Comparison of ENCODE assay signal across 12 mouse cellular contexts in genomic region chr13:85773848-85774247, GRCm38 (mm10).
DNase-seq lines count a peak whose midpoint lies in the region; ATAC-seq and TF ChIP-seq lines count a peak whose summit lies in the region.
"Had no signal": no experiment of that assay in that cellular context is flagged by ENCODE, and none has a peak within 500 bp of the region (broad histone marks: within the 10 kb centered on the region; RNA-seq: fewer than 3 reads in every experiment).

No protein-coding gene starts in this region.

- H3K9me3 ChIP-seq in midbrain, embryonic 15.5 days = no peaks in the 10 kb centered on the region
- H3K9me3 ChIP-seq: limb, embryonic 10.5 days had no signal

- no peaks in the 10 kb centered on the region for H3K36me3 ChIP-seq in midbrain, embryonic 15.5 days (replicated peaks)
- H3K36me3 ChIP-seq: limb, embryonic 10.5 days had no signal

- DNase-seq in ES-CJ7 (ENCODE audit: low read depth, low spot score) (peak; percentile 33), R1 (ENCODE audit: low read depth, low spot score) (peak; percentile 40)
- peak; percentile 1 for DNase-seq in forelimb bud, embryonic 11.5 days (ENCODE audit: low read depth, low spot score)
- DNase-seq in layer of hippocampus, adult 2 months (ENCODE audit: low spot score in 2 of 2) = no peak
- DNase-seq in layer of hippocampus, postnatal 10 days (ENCODE audit: low spot score in 2 of 2) = no peak
- DNase-seq in ovary, adult 18-20 months (ENCODE audit: low spot score) = no peak
- DNase-seq: lung, adult 18-20 months; thymus, postnatal 14 days had no signal

- no peak overlapping the region for H3K4me2 ChIP-seq in midbrain, embryonic 15.5 days
- H3K4me2 ChIP-seq: heart, embryonic 11.5 days had no signal

- ATAC-seq in midbrain, embryonic 15.5 days (replicated peaks) = peak; percentile 81
- ATAC-seq: activated CD4-positive, CD25-positive, alpha-beta regulatory T cell, adult 4 months had no signal

- H3K27ac ChIP-seq in midbrain, embryonic 15.5 days = no peak overlapping the region
- no peak overlapping the region for H3K27ac ChIP-seq in layer of hippocampus, adult 2 months
- H3K27ac ChIP-seq: limb, embryonic 10.5 days had no signal

- H3K27me3 ChIP-seq in midbrain, embryonic 15.5 days (replicated peaks) = no peaks in the 10 kb centered on the region

- no peak for TF ChIP-seq CTCF in layer of hippocampus, adult 2 months (conservative IDR thresholded peaks at IDR 0.05)

- H3K9ac ChIP-seq in midbrain, embryonic 15.5 days = no peak overlapping the region

- 65% methylated on average over 1 of the region's 1 CpGs for WGBS in midbrain, embryonic 15.5 days

- H3K4me3 ChIP-seq in midbrain, embryonic 15.5 days = no peak overlapping the region
- H3K4me3 ChIP-seq in layer of hippocampus, adult 2 months = no peak overlapping the region
- H3K4me3 ChIP-seq: limb, embryonic 10.5 days had no signal

- no peaks in the 10 kb centered on the region for H3K4me1 ChIP-seq in midbrain, embryonic 15.5 days
- H3K4me1 ChIP-seq: limb, embryonic 10.5 days had no signal

Comparison
In these comparisons a context has a peak if more than half of its experiments do, and no peak if none do; other contexts are left out.
1. DNase-seq: peak in ES-CJ7 (single experiment), R1 (single experiment) and forelimb bud, embryonic 11.5 days (single experiment); none in layer of hippocampus, adult 2 months (0 of 2), layer of hippocampus, postnatal 10 days (0 of 2) and ovary, adult 18-20 months (single experiment).